Mouse (Mus musculus) ovary, adult 18-20 months (tissue): ENCODE measurements around the gene Dohh.
A peak's percentile ranks its signal among the peaks of the same experiment; 100 is the strongest.

Source experiments
- DNase-seq: peaks from one replicate; pipeline ENCODE4 v3.0.0; 2022; ENCODE audit warnings: low spot score, mixed read lengths

Gene Dohh

DNA sequence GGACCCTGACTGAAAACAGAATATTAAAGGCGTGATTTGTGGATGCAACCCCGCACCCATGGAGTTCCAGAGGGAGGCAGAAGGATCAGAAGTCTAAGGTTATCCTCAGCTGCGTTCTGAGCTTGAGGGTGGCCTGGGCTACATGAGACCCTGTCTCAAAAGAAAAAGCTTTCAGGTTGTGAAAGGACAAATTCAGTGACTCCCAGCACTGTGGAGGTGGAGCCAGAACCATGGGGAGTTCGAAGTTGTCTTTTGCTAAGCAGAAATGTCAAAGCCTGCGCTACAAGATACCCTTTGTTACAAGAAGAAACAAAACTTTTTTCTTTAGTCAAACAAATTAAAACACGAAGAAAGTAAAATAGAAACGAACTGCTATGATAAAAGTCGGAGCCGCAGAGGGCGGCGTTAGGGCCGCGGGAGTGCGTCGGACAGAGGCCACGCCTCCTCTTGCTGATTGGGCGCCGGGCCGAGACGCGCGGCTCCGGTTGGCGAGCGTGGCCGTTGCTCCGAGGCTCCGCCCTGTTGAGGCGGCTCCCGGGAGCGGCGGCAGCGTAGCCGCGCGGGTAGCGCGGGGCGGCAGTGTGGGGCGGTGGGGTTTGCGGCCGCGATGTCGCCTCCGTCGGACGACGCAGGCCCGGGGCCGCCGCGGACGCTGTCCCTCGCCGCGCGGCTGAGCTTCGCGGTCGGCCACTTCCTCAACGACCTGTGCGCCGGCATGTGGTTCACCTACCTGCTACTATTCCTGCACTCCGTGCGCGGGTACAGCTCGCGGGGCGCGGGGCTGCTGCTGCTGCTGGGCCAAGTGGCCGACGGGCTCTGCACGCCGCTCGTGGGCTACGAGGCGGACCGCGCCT is 27.0 kb upstream of the Dohh start, which contains the start of gene Mfsd12:
Gene Mfsd12, plus strand, starts transcription at position 501 of the 854 bp plus-strand sequence.
- DNase-seq, result peak; percentile 84

GRCm38 (mm10) chr10:81358209-81358608 is 26.0 kb upstream of the Dohh start:
- DNase-seq, result no peak

DNA sequence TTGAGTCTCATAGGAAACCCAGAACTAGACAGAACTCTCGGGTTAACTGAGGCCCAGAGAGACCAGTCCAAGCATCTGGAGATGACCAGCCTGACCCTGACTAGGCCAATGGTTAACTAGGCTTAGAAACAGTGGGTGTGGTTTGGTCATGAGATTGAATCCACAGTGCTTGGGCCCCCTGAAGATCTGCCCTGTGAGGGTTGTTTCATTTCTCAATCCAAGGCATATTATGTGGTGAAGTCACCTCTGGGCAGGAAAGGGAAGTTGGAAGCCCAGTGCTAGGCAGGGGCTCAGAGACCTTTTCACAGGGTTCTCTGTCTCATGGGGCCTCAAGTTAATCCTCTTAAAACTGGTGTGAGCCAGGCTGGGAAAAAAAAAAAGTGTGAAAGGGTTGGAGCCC is 25.4 kb upstream of the Dohh start:
- no peak for DNase-seq

DNA sequence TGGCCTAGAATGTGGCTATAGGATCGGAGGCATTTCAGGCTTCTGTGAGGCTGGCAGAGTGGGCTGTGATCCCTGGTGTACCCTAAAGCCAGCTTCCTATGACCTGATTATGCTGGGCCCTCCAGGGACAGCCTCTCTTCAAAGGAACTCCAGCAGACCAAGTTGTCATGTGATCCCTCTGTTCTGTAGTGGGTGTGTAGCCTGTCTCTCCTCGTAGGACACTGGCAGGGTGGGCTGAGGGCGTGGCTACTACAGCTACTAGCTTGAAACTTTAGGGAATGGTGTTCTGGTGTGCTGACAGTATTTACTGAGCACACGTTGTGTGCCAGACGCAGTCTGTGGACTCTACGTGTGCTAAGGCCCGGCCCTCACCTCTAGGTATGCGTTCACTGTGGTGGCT is 23.5 kb upstream of the Dohh start:
- DNase-seq, result no peak

GRCm38 (mm10) chr10:81362336-81362949 is 21.8 kb upstream of the Dohh start:
- no peak for DNase-seq

DNA sequence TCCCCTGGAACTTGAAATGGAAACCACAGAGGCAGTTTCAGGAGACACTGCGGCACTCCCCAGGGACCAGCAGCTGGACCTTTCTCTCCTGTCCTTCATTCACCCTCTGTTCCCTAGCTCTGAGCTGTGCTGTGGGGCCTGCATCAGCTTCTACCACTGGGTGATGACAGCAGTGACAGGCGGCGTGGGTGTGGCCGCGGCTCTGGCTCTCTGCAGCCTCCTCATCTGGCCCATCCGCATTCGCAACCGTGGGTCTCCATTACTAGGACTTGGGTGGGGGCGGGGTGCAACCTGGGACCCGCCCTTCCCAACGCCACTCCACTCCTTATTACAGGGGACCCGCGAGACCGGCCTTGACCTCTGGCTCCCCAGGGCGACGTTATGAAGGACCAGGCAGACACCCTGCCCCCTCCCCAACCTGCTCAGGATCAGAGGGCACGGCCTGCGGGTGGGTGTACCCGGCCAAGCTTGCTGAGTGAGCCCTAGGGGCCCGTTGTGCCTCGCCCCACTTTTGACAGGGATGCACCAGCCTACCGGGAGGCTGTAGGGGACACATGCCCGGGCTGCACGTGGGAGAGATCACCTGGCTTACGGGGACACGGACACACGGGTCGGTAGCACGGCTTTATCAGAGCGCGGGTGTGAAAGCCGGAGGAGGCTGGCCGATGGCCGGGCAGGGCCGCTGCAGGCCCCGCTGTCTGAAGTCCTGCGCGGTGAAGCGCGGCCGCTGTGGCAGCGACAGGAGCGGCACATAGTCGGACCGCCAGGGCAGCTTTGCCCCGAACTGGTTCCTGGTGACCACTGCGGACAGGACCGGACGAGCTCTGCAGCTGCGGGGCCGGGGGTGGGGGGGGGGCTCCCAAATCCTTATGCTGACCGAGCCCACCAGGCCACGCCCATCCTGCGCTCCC is 20.5 kb upstream of the Dohh start:
- no peak for DNase-seq

GRCm38 (mm10) chr10:81364666-81365065 is 19.6 kb upstream of the Dohh start:
- no peak for DNase-seq

DNA sequence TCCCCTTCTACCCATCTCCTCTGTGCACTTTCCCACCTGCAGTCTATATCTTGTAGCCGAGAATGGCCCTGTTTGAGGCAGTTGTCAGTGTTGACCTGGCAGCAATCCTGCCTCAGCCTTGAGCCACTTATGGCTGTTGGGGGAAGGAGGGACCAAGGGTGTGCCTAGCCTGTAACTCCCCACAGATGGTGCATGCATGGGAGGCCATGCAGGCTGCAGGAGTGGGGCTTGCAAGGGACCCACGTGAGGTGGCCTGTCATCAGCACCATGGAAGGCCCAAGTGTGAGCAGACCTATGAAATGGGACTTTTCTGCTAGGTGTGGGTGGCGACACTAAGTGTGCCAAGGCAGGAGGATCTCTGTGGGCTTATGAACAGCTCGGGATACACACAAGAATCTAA is 19.2 kb upstream of the Dohh start:
- DNase-seq, result no peak

GRCm38 (mm10) chr10:81365672-81366476 is 18.4 kb upstream of the Dohh start, which contains the start of gene 4930404N11Rik:
TSS of gene 4930404N11Rik (minus strand) at chr10:81365816.
- DNase-seq, result no peak

GRCm38 (mm10) chr10:81366477-81367206 is 17.6 kb upstream of the Dohh start:
- DNase-seq, result no peak

DNA sequence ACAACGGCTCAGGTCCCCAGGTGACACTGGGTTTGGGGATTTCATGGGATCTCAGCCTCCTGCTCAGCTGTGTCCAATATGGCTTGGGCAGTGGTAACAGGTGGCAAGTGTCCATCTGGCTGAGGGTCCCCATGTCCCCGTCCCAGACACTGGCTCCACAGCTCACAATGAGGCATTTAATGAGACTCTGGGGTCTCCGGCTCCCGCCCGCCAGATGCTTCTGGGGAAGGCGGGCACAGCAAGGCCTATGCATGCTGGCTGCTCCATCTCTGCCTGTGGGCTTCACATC is 17.1 kb upstream of the Dohh start:
- DNase-seq, result no peak

DNA sequence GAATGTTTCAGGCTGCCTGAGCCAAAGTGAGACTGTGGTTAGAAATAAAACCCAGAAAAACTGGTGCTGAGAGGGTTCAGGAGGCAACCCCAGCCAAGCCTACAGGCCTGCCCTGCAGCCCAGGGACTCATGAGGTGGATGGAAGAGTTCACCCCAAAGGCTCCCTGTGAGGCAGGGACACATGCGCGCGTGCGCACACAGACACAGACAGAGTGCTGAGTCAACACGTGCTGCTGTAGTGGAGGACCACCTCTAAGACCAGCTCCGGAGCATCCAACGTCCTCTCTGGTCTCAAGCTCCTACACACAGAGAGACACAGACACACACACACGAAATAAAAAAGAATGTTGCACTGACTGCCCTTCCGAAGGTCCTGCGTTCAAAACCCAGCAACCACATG is 8.9 kb upstream of the Dohh start:
- no peak for DNase-seq

GRCm38 (mm10) chr10:81376561-81377361 is 7.5 kb upstream of the Dohh start:
- DNase-seq, result no peak

- DNase-seq, result no peak
Observed at GRCm38 (mm10) chr10:81377362-81377664, 6.9 kb upstream of the Dohh start.

- DNase-seq, result no peak
Observed at GRCm38 (mm10) chr10:81377793-81378552, 6.3 kb upstream of the Dohh start, which contains the start of gene Fzr1. TSS of gene Fzr1 (minus strand) at chr10:81378516.

- DNase-seq, result peak; percentile 100
Observed at GRCm38 (mm10) chr10:81378553-81379182, 5.6 kb upstream of the Dohh start.

DNA sequence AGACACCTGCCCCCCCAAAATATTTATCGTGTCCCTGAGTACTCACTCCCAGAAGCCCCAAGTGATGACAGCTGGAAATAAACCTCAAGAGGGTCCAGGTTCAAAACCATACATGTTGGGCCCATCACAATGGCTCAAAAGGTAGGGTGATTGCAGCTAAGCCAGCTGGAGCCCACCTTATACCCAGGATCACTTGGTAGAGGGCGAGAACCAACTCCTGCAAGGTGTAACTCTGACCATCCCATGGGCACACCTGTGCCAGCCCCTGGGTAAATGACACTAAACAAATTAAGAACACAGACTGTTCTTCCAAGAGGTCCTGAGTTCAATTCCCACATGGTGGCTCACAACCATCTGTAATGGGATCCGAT is 5.1 kb upstream of the Dohh start:
- DNase-seq, result no peak

- no peak for DNase-seq
Observed at GRCm38 (mm10) chr10:81379809-81380378, 4.3 kb upstream of the Dohh start.

DNA sequence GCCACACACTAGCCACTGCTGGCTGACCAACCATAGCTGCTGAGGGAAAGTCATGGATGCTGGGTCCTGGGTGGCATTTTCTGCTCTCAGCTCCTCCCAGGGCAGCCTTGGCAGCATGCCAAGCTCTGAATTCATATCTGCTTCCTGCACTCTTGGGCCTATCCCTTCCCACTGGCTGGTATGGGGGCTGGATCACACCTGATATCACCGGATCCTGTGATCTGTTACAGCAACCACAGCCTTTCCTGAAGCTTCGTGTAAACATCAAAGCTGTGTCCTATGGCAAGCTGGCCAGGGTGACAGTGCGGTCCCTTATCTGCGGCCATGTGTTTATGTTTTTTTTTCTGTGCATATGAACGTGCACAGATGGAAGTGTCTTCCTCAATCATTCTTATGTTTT is 2.2 kb upstream of the Dohh start:
- no peak for DNase-seq
